Mouse (Mus musculus) embryonic fibroblast, embryonic 13.5 days (primary cell): ENCODE measurements around the gene Hoxc6.

ENCODE experiments used
- CTCF ChIP-seq: IDR thresholded peaks from 2 replicates; pipeline ENCODE4 v1.5.1; 2011; ENCODE audit warnings: mild to moderate bottlenecking, control low read depth, low read length, moderate library complexity, borderline replicate concordance; ENCODE audit not compliant: insufficient read depth
- POLR2A ChIP-seq: IDR thresholded peaks from 2 replicates; pipeline ENCODE4 v1.6.1; 2011; ENCODE audit warnings: low read depth, mild to moderate bottlenecking, control low read depth, low read length, moderate library complexity

DNA sequence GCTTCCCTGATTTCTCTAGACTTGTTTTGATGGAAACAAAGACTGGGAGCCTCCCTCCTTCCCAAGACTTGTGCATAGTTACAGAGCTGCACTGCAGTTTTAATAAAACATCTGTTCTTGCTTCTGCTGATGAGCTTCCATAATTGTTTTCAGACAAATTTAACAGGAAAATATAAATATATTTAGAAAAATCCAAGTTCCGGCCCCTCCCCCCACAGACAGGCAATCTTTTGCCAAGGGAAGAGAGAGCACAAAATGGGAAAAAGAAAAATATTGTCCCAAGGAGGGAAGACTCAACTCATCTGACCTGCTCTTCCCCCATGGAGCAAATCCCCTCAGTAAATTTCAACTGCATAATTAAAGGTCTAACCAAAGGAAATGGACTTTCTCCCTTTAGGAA is 8.3 kb downstream of the Hoxc6 start:
- TF ChIP-seq CTCF, result no peak
- TF ChIP-seq POLR2A, result no peak
